Mouse (Mus musculus) heart, embryonic 12.5 days (tissue): Measurements from ENCODE around the gene Rnf31. TPM values are rescaled to one million over a fixed set of nuclear protein-coding genes. Genes with fewer than 3 reads are reported as not detected.

Experiments
- ATAC-seq: fragments of 200-750 bp; cut with Nextera tagmentation; 2 replicates; pipeline ENCODE4 v1.8.0; 2017; ENCODE audit warnings: moderate TSS enrichment, moderate library complexity; ENCODE audit not compliant: insufficient number of reproducible peaks, low FRiP score
- H3K27ac ChIP-seq: fragments of 300-500 bp; sonication (generic); 2 replicates; pipeline ENCODE4 v1.5.1; 2016; ENCODE audit warnings: mild to moderate bottlenecking, moderate library complexity; ENCODE audit not compliant: poor library complexity, severe bottlenecking
- H3K27me3 ChIP-seq: fragments of 300-500 bp; sonication (generic); replicated peaks from 2 replicates; pipeline ENCODE4 v1.6.1; 2016; ENCODE audit warnings: mild to moderate bottlenecking, moderate library complexity
- H3K36me3 ChIP-seq: fragments of 300-500 bp; sonication (generic); 2 replicates; pipeline ENCODE4 v1.6.1; 2016; ENCODE audit warnings: mild to moderate bottlenecking, moderate library complexity
- H3K4me1 ChIP-seq: fragments of 300-500 bp; sonication (generic); replicated peaks from 2 replicates; pipeline ENCODE4 v1.6.1; 2016; ENCODE audit warnings: mild to moderate bottlenecking
- H3K4me2 ChIP-seq: fragments of 300-500 bp; sonication (generic); 2 replicates; pipeline ENCODE4 v1.6.1; 2016; ENCODE audit warnings: mild to moderate bottlenecking, moderate library complexity
- H3K4me3 ChIP-seq: fragments of 300-500 bp; sonication (generic); 2 replicates; pipeline ENCODE4 v1.5.1; 2016; ENCODE audit warnings: mild to moderate bottlenecking
- H3K9ac ChIP-seq: fragments of 300-500 bp; sonication (generic); 2 replicates; pipeline ENCODE4 v1.6.1; 2016; ENCODE audit warnings: mild to moderate bottlenecking, moderate library complexity
- H3K9me3 ChIP-seq: fragments of 300-500 bp; sonication (generic); replicated peaks from 2 replicates; pipeline ENCODE4 v1.6.1; 2016; ENCODE audit warnings: mild to moderate bottlenecking, moderate library complexity
- WGBS: fragments of 180-500 bp; shearing (Covaris S2); methylation state at CpG from one replicate; pipeline ENCODE4 v1.1.7; 2016; 5-methylcytosine and 5-hydroxymethylcytosine counted together
- polyA plus RNA-seq: library from polyadenylated mRNA; unstranded; fragments of >200 nt; fragmentation: Nextera tagmentation; extraction: Ambion mirVana; gene quantifications from 2 replicates; pipeline ENCODE4 v1.2.1, GENCODE M21; 2016

Rnf31 gene
- polyA plus RNA-seq, 1 experiment from 2014 or later: 16.4 TPM

DNA sequence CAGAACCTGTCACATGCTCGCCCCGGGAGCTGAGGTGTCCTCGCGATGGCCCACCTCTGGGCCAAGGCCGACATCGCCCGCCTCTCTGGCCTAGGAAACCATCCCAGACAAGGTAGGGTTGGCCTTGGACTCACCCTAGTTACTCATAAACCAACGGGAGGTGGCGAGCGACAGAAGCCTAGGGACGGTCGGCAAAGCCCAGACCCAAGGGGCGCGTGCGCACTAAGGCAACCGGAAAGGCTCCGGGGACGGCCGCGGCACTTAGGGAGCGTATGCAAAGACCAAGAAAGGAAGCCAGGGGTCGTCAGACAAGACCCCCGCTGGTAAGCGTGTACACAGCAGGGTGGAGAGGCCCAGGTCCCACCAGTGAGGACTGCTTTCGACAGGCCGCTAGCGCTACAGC is 31.7 kb upstream of the Rnf31 start, which contains the start of gene Dcaf11:
Dcaf11 (plus strand) TSS at position 208 of the 403 bp plus-strand sequence.
- H3K4me1 ChIP-seq: peaks cover 20% of the 10 kb centered on the region
- peak within 1 kb of the TSS; percentile 81 for H3K9ac ChIP-seq
- H3K4me2 ChIP-seq: peak within 1 kb of the TSS; percentile 86
- peak within 1 kb of the TSS; percentile 98 for H3K27ac ChIP-seq
- H3K4me3 ChIP-seq: peak within 1 kb of the TSS; percentile 69
- no peaks in the 10 kb centered on the region for H3K27me3 ChIP-seq
- 0% methylated on average over 27 of the region's 27 CpGs for WGBS
- peak; percentile 86 for ATAC-seq
- peaks cover 22% of the 10 kb centered on the region for H3K36me3 ChIP-seq
- H3K9me3 ChIP-seq: no peaks in the 10 kb centered on the region

- Histone ChIP-seq H3K9me3 (no peaks in the 10 kb centered on the region), H3K27me3 (no peaks in the 10 kb centered on the region), H3K9ac (peak within 1 kb of the TSS; percentile 81), H3K4me2 (peak within 1 kb of the TSS; percentile 86), H3K4me1 (peaks cover 20% of the 10 kb centered on the region), H3K4me3 (peak within 1 kb of the TSS; percentile 69), H3K36me3 (peaks cover 28% of the 10 kb centered on the region), H3K27ac (peak within 1 kb of the TSS; percentile 98)
- peak; percentile 96 for ATAC-seq
- under 1% methylated on average over 51 of the region's 51 CpGs for WGBS
These were observed 31.1 kb upstream of the Rnf31 start, which contains the start of gene A730061H03Rik for GRCm38 (mm10) chr14:55560202-55561073. Gene A730061H03Rik (minus strand): TSS chr14:55560406.

DNA sequence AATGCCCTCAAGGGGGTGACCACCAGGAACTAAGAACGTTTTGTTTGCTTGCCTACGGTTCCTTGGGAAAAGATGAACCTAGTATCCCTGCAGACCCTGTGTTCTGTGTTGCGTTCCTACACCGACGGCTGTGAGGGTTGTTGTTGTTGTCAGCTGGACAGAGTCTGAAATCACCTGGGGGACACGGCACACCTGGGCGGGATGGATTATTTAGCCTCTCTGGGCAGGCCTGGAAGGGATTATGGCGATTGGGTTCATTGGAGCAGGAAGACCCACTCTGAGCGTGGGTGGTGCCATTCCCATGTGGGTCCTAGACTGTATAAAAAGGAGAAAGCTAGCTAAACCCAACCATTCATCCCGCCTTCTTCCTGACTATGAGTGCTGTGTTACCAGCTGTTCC is 29.6 kb upstream of the Rnf31 start:
- no peak overlapping the region for H3K27ac ChIP-seq
- H3K4me1 ChIP-seq: peaks cover 17% of the 10 kb centered on the region
- no peak overlapping the region for H3K4me3 ChIP-seq
- H3K36me3 ChIP-seq: peaks cover 42% of the 10 kb centered on the region
- no peak overlapping the region for H3K9ac ChIP-seq
- ATAC-seq: no peak
- H3K27me3 ChIP-seq: no peaks in the 10 kb centered on the region
- H3K4me2 ChIP-seq: peak overlapping the region; percentile 86
- WGBS: 89% methylated on average over 10 of the region's 10 CpGs
- no peaks in the 10 kb centered on the region for H3K9me3 ChIP-seq

DNA sequence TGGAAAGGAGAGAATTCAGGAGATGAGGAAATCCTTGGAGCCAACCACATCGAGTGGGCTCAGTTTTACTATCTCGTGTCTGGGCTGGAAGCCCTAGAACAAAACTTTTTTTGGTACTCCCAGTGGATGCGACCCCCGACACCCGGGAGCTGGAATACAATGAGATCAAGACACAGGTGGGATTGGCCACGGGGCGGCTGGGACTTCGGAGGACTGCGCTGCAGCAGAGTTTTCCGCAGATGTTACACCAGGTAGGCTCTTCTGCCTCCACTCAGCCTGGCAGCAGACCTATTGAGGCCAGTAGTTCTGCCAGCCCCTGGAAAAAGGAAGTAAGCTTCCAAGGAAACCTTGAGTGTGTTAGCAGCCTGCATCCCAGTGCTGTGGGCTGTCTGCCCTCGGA is 28.3 kb upstream of the Rnf31 start:
- Histone ChIP-seq H3K4me3 (no peak overlapping the region), H3K36me3 (peaks cover 55% of the 10 kb centered on the region), H3K9me3 (no peaks in the 10 kb centered on the region), H3K4me2 (no peak overlapping the region), H3K27me3 (no peaks in the 10 kb centered on the region), H3K4me1 (peaks cover 14% of the 10 kb centered on the region), H3K9ac (no peak overlapping the region), H3K27ac (no peak overlapping the region)
- WGBS: 86% methylated on average over 11 of the region's 11 CpGs
- no peak for ATAC-seq

- H3K27ac ChIP-seq: no peak overlapping the region
- no peaks in the 10 kb centered on the region for H3K27me3 ChIP-seq
- peaks cover 23% of the 10 kb centered on the region for H3K4me1 ChIP-seq
- no peaks in the 10 kb centered on the region for H3K9me3 ChIP-seq
- peaks cover 78% of the 10 kb centered on the region for H3K36me3 ChIP-seq
- no peak overlapping the region for H3K9ac ChIP-seq
- H3K4me3 ChIP-seq: no peak overlapping the region
- no peak overlapping the region for H3K4me2 ChIP-seq
- 82% methylated on average over 3 of the region's 3 CpGs for WGBS
- no peak for ATAC-seq
These were observed 25.8 kb upstream of the Rnf31 start for GRCm38 (mm10) chr14:55565748-55566147.

DNA sequence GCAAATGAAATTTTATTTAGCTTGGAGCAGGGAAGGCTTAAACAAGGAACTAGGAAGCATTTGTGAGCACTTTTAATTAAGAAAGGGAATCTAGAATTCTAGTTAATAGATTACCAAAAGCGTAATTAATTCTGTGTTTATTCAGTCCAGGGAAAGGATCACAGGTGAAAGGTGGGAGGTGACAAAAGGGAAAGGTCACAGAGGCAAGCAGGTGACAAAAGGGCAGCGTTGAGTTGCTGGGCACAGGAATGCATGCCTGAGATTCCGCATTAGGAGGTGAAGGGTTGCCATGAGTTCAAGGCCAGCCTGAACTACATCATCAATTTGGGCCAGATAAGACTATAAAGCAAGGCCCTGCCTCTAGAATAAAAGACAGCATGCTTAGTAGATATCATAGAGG is 24.0 kb upstream of the Rnf31 start:
- Histone ChIP-seq H3K27ac (no peak overlapping the region), H3K9me3 (no peaks in the 10 kb centered on the region), H3K36me3 (peaks cover 80% of the 10 kb centered on the region), H3K9ac (no peak overlapping the region), H3K4me2 (no peak overlapping the region), H3K4me1 (peaks cover 11% of the 10 kb centered on the region), H3K27me3 (no peaks in the 10 kb centered on the region), H3K4me3 (no peak overlapping the region)
- no peak for ATAC-seq
- 77% methylated on average over 3 of the region's 3 CpGs for WGBS

GRCm38 (mm10) chr14:55570588-55570987 is 20.9 kb upstream of the Rnf31 start:
- Histone ChIP-seq H3K27ac (peak overlapping the region; percentile 47; the same call in 1 of the 2 replicates), H3K4me1 (peaks cover 26% of the 10 kb centered on the region), H3K4me3 (no peak overlapping the region), H3K36me3 (peaks cover 50% of the 10 kb centered on the region), H3K27me3 (no peaks in the 10 kb centered on the region), H3K9me3 (no peaks in the 10 kb centered on the region), H3K4me2 (no peak overlapping the region), H3K9ac (no peak overlapping the region; the same call in 1 of the 2 replicates)
- ATAC-seq: no peak
- 80% methylated on average over 2 of the region's 2 CpGs for WGBS

DNA sequence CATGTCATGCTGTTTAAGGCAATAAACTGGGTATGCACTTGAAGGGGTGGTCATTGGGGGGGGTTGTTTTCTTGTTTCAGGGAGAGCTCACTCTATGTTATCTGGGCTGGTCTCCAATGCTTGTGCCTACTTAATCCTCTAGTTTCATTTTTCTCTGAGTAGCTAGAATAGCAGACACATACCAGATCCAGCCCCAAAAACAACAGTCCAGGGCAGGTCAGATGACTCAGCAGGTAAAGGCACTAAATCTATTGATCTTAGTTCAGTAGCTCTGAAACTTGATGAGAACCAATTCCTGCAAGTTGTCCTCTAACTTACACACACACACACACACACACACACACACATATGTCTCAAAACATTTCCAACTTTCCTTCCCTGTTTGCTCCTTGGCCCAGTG is 19.7 kb upstream of the Rnf31 start:
- H3K4me2 ChIP-seq: no peak overlapping the region
- H3K9ac ChIP-seq: no peak overlapping the region
- no peak for ATAC-seq
- no peaks in the 10 kb centered on the region for H3K27me3 ChIP-seq
- H3K27ac ChIP-seq: no peak overlapping the region
- peaks cover 38% of the 10 kb centered on the region for H3K36me3 ChIP-seq
- peaks cover 34% of the 10 kb centered on the region for H3K4me1 ChIP-seq
- no peaks in the 10 kb centered on the region for H3K9me3 ChIP-seq
- no peak overlapping the region for H3K4me3 ChIP-seq

DNA sequence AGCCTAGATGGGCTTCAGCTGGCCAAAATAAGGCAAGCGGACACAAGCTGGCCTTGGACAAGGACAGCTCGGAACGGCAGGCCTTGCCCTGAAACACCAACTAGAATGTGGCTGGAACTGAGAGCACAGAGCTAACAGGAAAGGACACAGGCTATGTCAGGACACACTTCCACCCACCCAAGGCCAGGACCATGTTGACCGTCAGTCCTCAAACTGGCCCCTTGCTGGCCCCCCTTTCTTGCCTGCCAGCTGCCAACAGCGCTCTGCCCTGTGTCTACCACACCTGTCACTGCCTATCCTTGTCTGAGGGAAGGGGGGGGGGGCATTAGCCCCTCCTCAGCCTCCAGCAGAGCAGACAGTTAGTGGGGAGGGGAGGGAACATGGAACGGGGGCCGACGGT is 16.2 kb upstream of the Rnf31 start, which contains the start of gene Fitm1:
Fitm1 (plus strand) TSS at position 316 of the 400 bp plus-strand sequence.
- H3K4me3 ChIP-seq: peak within 1 kb of the TSS; percentile 40
- peak within 1 kb of the TSS; percentile 94 for H3K27ac ChIP-seq
- peak within 1 kb of the TSS; percentile 67 for H3K4me2 ChIP-seq
- H3K9ac ChIP-seq: peak within 1 kb of the TSS; percentile 69
- H3K36me3 ChIP-seq: peaks cover 14% of the 10 kb centered on the region
- peak; percentile 63 for ATAC-seq
- WGBS: 41% methylated on average over 8 of the region's 8 CpGs
- H3K27me3 ChIP-seq: no peaks in the 10 kb centered on the region
- peaks cover 49% of the 10 kb centered on the region for H3K4me1 ChIP-seq
- no peaks in the 10 kb centered on the region for H3K9me3 ChIP-seq

GRCm38 (mm10) chr14:55575711-55576110 is 15.8 kb upstream of the Rnf31 start:
- Histone ChIP-seq H3K9ac (peak overlapping the region; percentile 69), H3K27me3 (no peaks in the 10 kb centered on the region), H3K9me3 (no peaks in the 10 kb centered on the region), H3K4me3 (peak overlapping the region; percentile 40), H3K4me1 (peaks cover 45% of the 10 kb centered on the region), H3K27ac (peak overlapping the region; percentile 94), H3K4me2 (peak overlapping the region; percentile 67), H3K36me3 (peaks cover 15% of the 10 kb centered on the region)
- WGBS: 35% methylated on average over 13 of the region's 13 CpGs
- ATAC-seq: no peak

DNA sequence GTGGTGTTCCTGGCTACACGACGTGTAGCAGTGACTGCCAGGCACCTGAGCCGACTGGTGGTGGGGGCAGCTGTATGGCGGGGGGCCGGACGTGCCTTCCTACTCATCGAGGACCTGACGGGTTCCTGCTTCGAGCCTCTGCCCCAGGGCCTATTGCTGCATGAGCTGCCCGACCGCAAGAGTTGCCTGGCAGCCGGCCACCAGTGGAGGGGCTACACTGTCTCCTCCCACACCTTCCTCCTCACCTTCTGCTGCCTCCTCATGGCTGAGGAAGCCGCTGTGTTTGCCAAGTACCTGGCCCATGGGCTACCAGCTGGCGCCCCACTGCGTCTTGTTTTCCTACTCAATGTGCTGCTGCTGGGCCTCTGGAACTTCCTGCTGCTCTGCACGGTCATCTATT is 15.1 kb upstream of the Rnf31 start:
- Histone ChIP-seq H3K4me3 (peak overlapping the region; percentile 40), H3K9ac (peak overlapping the region; percentile 69), H3K27me3 (no peaks in the 10 kb centered on the region), H3K9me3 (no peaks in the 10 kb centered on the region), H3K4me2 (peak overlapping the region; percentile 67), H3K4me1 (peaks cover 43% of the 10 kb centered on the region), H3K27ac (peak overlapping the region; percentile 94), H3K36me3 (peaks cover 19% of the 10 kb centered on the region)
- 55% methylated on average over 16 of the region's 16 CpGs for WGBS
- ATAC-seq: no peak
